Mouse (Mus musculus) G1E (cell line): Measurements from ENCODE around the gene Rbm38.

ENCODE experiments used
- CTCF ChIP-seq: IDR thresholded peaks from 2 replicates; pipeline ENCODE4 v1.5.1; 2012; ENCODE audit warnings: low read depth, low read length, inconsistent platforms, mixed read lengths
- POLR2AphosphoS5 ChIP-seq: IDR thresholded peaks from 2 replicates; pipeline ENCODE4 v1.6.1; 2012; ENCODE audit warnings: low read depth, low read length, inconsistent platforms; ENCODE audit not compliant: insufficient replicate concordance

- no peak for TF ChIP-seq CTCF
- no peak for TF ChIP-seq POLR2AphosphoS5
Observed at GRCm38 (mm10) chr2:172990161-172990560, 30.1 kb upstream of the Rbm38 start.
